Mouse (Mus musculus) intestine, embryonic 16.5 days (tissue): ENCODE results near the gene Crygn. TPM values are rescaled to one million over a fixed set of nuclear protein-coding genes. Genes with fewer than 3 reads are reported as not detected.
A peak's percentile ranks its signal among the peaks of the same experiment; 100 is the strongest.

Experiments
- ATAC-seq: fragments of 200-750 bp; cut with Nextera tagmentation; 2 replicates; pipeline ENCODE4 v1.8.0; 2017; ENCODE audit warnings: moderate TSS enrichment, moderate library complexity
- H3K27ac ChIP-seq: fragments of 300-500 bp; sonication (generic); 2 replicates; pipeline ENCODE4 v1.5.1; 2014; ENCODE audit warnings: mild to moderate bottlenecking, low read length
- H3K27me3 ChIP-seq: fragments of 300-500 bp; sonication (generic); replicated peaks from 2 replicates; pipeline ENCODE4 v1.6.1; 2014; ENCODE audit warnings: low read length, control low read depth, mixed read lengths; ENCODE audit not compliant: control insufficient read depth, insufficient read depth
- H3K36me3 ChIP-seq: fragments of 300-500 bp; sonication (generic); 2 replicates; pipeline ENCODE4 v1.6.1; 2014; ENCODE audit warnings: low read length, control low read depth; ENCODE audit not compliant: control insufficient read depth, insufficient read depth
- H3K4me1 ChIP-seq: fragments of 300-500 bp; sonication (generic); 2 replicates; pipeline ENCODE4 v1.6.1; 2014; ENCODE audit warnings: low read length, control low read depth, mixed read lengths; ENCODE audit not compliant: control insufficient read depth, insufficient read depth
- H3K4me2 ChIP-seq: fragments of 300-500 bp; sonication (generic); 2 replicates; pipeline ENCODE4 v1.6.1; 2014; ENCODE audit warnings: low read depth, low read length, control low read depth
- H3K4me3 ChIP-seq: fragments of 300-500 bp; sonication (generic); 2 replicates; pipeline ENCODE4 v1.5.1; 2014; ENCODE audit warnings: mild to moderate bottlenecking, low read length
- H3K9ac ChIP-seq: fragments of 300-500 bp; sonication (generic); 2 replicates; pipeline ENCODE4 v1.6.1; 2014; ENCODE audit warnings: low read depth, low read length
- H3K9me3 ChIP-seq: fragments of 300-500 bp; sonication (generic); 2 replicates; pipeline ENCODE4 v1.6.1; 2016; ENCODE audit warnings: low read length, control low read depth; ENCODE audit not compliant: control insufficient read depth
- WGBS: fragments of 180-500 bp; shearing (Covaris S2); extraction: QIAGEN DNeasy Blood & Tissue Kit; methylation state at CpG from one replicate; pipeline ENCODE4 v1.1.7; 2014; 5-methylcytosine and 5-hydroxymethylcytosine counted together
- polyA plus RNA-seq: library from polyadenylated mRNA; unstranded; fragments of >200 nt; fragmentation: Nextera tagmentation; extraction: Ambion mirVana; gene quantifications from 2 replicates; pipeline ENCODE4 v1.2.1, GENCODE M21; 2015

Gene Crygn
- 1.0 and 1.4 TPM in 2 replicates for polyA plus RNA-seq

DNA sequence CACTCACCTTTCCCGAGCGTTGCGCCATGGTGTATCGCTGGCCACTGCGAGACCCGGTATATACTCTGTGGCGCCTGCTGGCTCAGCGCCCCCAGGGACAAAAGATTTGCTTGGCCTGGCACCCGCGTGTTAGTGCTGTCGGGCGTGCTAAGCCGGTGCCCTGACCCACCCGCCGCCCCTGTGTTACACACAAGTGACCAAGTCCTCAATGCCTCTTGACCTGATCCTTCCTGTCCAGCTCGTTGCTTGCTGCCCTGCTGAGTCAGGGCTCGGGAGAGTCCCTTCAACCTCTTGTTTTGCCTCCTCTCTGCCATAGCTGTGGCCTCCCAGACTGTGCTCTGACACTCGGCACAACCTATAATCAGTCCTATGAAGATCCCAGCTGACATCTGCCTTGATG, at the start of gene Crygn:
TSS of gene Crygn (minus strand) at position 193 of the 400 bp plus-strand sequence.
- no peak within 1 kb of the TSS for H3K27ac ChIP-seq
- H3K36me3 ChIP-seq = no peaks in the 10 kb centered on the region
- H3K27me3 ChIP-seq = no peaks in the 10 kb centered on the region
- H3K4me1 ChIP-seq = peaks cover 3% of the 10 kb centered on the region; the same call in 1 of the 2 replicates
- WGBS = 56% methylated on average over 18 of the region's 18 CpGs
- H3K9ac ChIP-seq = no peak within 1 kb of the TSS
- no peak for ATAC-seq
- H3K4me3 ChIP-seq = no peak within 1 kb of the TSS
- H3K9me3 ChIP-seq = no peaks in the 10 kb centered on the region
- H3K4me2 ChIP-seq = no peak within 1 kb of the TSS

DNA sequence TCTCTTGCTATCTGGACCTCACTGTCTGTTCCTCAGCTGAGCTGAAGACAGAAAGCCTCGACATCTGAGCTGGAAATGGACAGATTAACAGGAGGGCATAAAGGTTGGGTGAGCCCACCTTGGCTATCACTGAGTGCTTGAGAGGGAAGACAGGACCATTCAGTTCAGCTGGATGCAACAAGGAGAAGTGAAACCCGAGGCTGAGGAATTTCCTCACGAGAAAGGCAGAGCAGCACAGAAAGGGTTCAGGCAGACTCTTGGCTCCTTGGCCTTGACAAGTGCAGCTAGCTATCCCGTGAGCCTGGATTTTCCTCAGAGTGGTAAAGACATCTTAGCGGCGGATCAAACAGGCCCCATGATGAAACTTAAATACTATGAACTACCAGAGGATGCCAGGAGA, 47.4 kb upstream of the Crygn start:
- Histone ChIP-seq H3K36me3 (peaks cover 15% of the 10 kb centered on the region), H3K9ac (no peak overlapping the region), H3K27ac (no peak overlapping the region), H3K9me3 (no peaks in the 10 kb centered on the region), H3K4me1 (no peaks in the 10 kb centered on the region; the same call in 1 of the 2 replicates), H3K27me3 (no peaks in the 10 kb centered on the region), H3K4me2 (no peak overlapping the region), H3K4me3 (no peak overlapping the region)
- ATAC-seq = no peak
- WGBS = 83% methylated on average over 6 of the region's 6 CpGs

DNA sequence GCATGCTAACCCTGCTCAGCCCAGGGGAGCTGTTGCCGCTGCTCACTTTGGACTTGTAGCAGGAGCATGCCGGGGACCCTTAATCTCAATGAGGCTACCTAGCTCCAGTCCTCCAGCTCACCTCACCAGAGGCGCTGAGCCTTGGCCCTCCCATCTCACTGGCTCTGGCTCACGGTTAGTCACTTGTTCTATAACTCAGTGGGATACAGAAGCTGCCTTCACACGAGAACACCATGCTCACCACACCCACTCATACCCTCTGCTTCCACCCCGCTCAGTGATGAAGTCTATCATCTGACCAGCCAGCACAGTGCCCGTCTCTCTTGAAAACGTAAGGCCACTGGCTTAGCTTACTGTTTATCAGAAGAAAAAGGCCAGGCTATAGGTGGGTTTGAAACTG, 46.9 kb upstream of the Crygn start:
- Histone ChIP-seq H3K9ac (no peak overlapping the region), H3K4me3 (no peak overlapping the region), H3K36me3 (peaks cover 15% of the 10 kb centered on the region), H3K4me1 (no peaks in the 10 kb centered on the region; the same call in 1 of the 2 replicates), H3K27me3 (no peaks in the 10 kb centered on the region), H3K4me2 (no peak overlapping the region), H3K9me3 (no peaks in the 10 kb centered on the region), H3K27ac (no peak overlapping the region)
- no peak for ATAC-seq
- 88% methylated on average over 8 of the region's 8 CpGs for WGBS

DNA sequence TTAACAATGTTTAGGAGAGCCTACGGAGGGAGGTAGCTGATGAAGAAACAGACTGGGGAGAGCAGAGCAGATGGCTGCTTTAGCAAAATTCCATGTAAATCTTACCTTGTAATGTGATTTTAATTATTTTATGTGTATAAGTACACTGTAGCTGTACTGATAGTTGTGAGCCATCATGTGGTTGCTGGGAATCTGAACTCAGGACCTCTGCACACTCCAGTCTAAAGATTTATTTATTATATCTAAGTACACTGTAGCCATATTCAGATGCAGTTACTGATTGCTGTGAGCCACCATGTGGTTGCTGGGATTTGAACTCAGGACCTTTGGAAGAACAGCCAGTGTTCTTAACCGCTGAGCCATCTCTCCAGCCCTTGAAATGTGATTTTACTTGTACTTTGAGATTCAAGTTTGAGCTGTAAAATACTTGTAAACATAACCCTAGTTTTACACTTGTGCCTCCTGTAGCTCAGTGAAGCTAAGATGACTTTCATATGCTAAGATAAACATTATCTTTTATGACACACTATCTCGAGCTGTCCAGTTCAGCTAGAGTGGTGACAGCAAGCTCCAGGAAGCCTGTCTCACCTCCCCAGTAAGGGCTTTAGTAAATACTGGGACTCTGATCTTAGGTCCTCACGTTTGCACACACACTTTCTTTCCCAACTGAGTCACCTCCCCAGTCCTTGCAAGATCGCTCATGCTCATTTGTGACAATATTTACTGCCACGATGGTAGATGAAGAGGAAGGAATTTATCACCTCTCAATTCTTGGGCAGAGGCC, 44.2 kb upstream of the Crygn start:
- H3K27me3 ChIP-seq = no peaks in the 10 kb centered on the region
- ATAC-seq = peak; percentile 85
- no peaks in the 10 kb centered on the region for H3K9me3 ChIP-seq
- no peak overlapping the region for H3K4me3 ChIP-seq
- no peak overlapping the region for H3K9ac ChIP-seq
- peaks cover 10% of the 10 kb centered on the region for H3K36me3 ChIP-seq
- 51% methylated on average over 6 of the region's 6 CpGs for WGBS
- 0 out of 2 replicates have a peak overlapping the region, but pooled peaks have one; percentile 1 for H3K27ac ChIP-seq
- no peak overlapping the region for H3K4me2 ChIP-seq
- no peaks in the 10 kb centered on the region; the same call in 1 of the 2 replicates for H3K4me1 ChIP-seq

DNA sequence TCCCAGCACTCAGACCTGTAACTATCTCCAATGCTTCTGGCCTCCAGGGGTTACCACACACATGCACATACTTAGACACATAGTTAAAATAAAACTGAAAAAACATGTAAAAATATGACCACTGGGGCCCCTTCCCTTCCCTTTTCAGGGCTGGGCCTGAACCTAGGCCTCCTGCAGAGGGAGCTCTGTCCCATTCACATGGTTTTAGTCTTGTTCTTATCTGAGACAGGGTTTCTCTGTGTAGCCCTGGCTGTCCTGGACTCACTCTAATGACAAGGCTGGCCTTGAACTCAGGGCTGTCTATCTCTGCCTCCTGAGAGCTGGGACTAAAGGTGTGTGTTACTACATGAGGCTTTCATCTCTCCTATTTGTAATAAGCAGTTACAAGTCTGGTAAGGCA, 42.6 kb upstream of the Crygn start:
- H3K9ac ChIP-seq = no peak overlapping the region
- no peak overlapping the region for H3K27ac ChIP-seq
- H3K4me3 ChIP-seq = no peak overlapping the region
- ATAC-seq = no peak
- H3K36me3 ChIP-seq = peaks cover 7% of the 10 kb centered on the region
- H3K27me3 ChIP-seq = no peaks in the 10 kb centered on the region
- H3K9me3 ChIP-seq = no peaks in the 10 kb centered on the region
- H3K4me1 ChIP-seq = no peaks in the 10 kb centered on the region; the same call in 1 of the 2 replicates
- no peak overlapping the region for H3K4me2 ChIP-seq

DNA sequence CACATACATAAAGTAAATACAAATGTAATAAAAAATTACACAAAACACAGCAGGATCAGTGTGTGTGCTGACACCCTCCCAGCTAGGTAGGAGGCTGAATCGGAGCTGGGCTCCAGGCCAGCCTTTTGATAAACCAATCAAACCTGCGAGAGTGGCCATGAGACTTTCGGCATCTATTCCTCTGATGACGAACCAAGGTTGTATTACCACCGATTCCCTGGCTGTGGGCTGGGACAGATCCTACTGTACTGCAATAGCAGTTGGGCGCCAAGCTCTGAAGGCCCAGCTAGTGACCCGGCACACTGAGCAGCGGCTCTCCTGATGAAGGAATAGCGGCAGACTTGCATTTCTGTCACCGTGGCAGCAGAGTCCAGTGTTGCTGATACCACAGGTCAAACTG, 40.8 kb upstream of the Crygn start:
- Histone ChIP-seq H3K9ac (no peak overlapping the region), H3K9me3 (no peaks in the 10 kb centered on the region), H3K4me1 (no peaks in the 10 kb centered on the region; the same call in 1 of the 2 replicates), H3K4me2 (no peak overlapping the region), H3K27ac (no peak overlapping the region), H3K4me3 (no peak overlapping the region), H3K36me3 (peaks cover under 1% of the 10 kb centered on the region; the same call in 1 of the 2 replicates), H3K27me3 (no peaks in the 10 kb centered on the region)
- WGBS = 68% methylated on average over 10 of the region's 10 CpGs
- no peak for ATAC-seq

DNA sequence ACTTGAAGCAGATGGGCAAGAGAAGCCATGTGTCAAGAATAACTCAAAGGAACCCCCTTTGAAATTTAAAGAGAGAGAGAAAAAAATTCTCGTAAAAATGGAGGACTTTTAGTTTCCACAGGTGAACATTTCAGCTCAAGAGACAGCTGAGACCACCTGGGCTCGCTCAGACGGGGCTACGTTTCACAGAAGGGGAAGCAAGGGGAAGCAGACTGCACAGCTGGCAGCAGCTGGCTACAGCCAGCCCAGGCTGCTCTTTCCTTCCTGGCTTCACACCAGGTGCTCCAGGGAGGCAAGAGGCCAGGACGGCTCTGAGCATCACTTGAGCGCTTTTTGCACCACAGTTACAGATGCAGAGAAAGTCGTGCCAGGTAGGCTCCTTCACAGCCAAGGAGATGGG, 40.0 kb upstream of the Crygn start:
- H3K4me3 ChIP-seq = no peak overlapping the region
- no peaks in the 10 kb centered on the region for H3K9me3 ChIP-seq
- no peak for ATAC-seq
- H3K27ac ChIP-seq = no peak overlapping the region
- no peaks in the 10 kb centered on the region; the same call in 1 of the 2 replicates for H3K4me1 ChIP-seq
- 45% methylated on average over 7 of the region's 7 CpGs for WGBS
- H3K9ac ChIP-seq = no peak overlapping the region
- no peaks in the 10 kb centered on the region for H3K27me3 ChIP-seq
- no peaks in the 10 kb centered on the region for H3K36me3 ChIP-seq
- no peak overlapping the region for H3K4me2 ChIP-seq

DNA sequence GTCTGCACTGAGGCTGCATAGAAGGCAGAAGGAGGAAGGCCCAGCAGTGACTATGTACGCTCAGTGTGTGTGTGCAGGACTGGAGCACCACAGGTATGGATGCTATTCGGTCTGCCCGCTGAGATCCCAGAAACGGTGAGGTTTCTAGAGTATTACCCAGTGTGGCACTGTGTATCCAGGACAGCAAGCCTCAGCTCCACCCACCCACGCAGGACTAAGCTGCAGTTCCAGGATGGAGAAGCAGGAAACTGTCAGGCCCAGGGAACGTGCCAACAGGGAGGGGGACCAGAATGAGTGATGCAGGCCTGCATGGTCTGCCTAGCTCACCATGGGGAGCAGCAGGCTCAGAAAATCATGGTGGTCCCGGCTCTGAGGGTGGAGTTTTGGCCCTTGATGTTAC, 35.2 kb upstream of the Crygn start:
- H3K4me2 ChIP-seq = no peak overlapping the region
- 73% methylated on average over 7 of the region's 7 CpGs for WGBS
- H3K4me1 ChIP-seq = no peaks in the 10 kb centered on the region; the same call in 1 of the 2 replicates
- H3K27me3 ChIP-seq = no peaks in the 10 kb centered on the region
- no peak overlapping the region for H3K9ac ChIP-seq
- H3K4me3 ChIP-seq = no peak overlapping the region
- H3K9me3 ChIP-seq = no peaks in the 10 kb centered on the region
- H3K36me3 ChIP-seq = no peaks in the 10 kb centered on the region
- no peak overlapping the region for H3K27ac ChIP-seq
- no peak for ATAC-seq

DNA sequence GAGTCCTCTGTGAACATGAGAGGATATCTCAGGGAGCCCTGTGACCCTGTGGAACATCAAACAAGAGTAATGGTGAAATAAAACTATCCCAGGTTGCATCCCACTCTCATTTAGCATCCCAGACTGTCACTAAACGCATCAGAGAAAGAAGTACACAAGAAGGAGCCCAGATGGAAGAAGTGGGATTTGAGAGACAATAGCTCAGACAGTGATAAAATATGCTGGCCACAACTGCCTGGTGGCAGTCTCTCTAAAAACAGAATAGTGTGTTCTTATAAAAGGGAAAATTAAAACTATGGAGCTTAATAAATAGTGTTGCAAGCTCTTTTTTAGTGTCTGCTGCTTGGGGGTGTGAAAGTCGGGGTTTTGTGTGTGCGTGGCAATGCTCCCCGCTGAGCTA, 25.1 kb upstream of the Crygn start:
- no peak for ATAC-seq
- H3K36me3 ChIP-seq = no peaks in the 10 kb centered on the region

More for the DNA sequence above, 25.1 kb upstream of the Crygn start:
- no peaks in the 10 kb centered on the region for H3K27me3 ChIP-seq
- H3K9ac ChIP-seq = no peak overlapping the region
- no peaks in the 10 kb centered on the region for H3K4me1 ChIP-seq
- H3K4me3 ChIP-seq = no peak overlapping the region
- no peak overlapping the region for H3K4me2 ChIP-seq
- WGBS = 80% methylated on average over 4 of the region's 4 CpGs
- no peak overlapping the region for H3K27ac ChIP-seq
- H3K9me3 ChIP-seq = no peaks in the 10 kb centered on the region
